Mouse (Mus musculus) hindlimb bud, embryonic 11.5 days (tissue): Measurements from ENCODE around the gene Pik3r1.

Experiments used
- DNase-seq: peaks from one replicate; pipeline ENCODE4 v3.0.0-alpha.2; 2012; ENCODE audit warnings: low read depth, low spot score; ENCODE audit errors: extremely low spot score

The Pik3r1 gene

GRCm38 (mm10) chr13:101739732-101740381, 28.2 kb downstream of the Pik3r1 start:
- no peak for DNase-seq

- DNase-seq, result no peak
Observed at GRCm38 (mm10) chr13:101738769-101739168, 29.2 kb downstream of the Pik3r1 start.

- no peak for DNase-seq
Observed at GRCm38 (mm10) chr13:101736521-101737387, 31.3 kb downstream of the Pik3r1 start.

GRCm38 (mm10) chr13:101735364-101736120, 32.5 kb downstream of the Pik3r1 start:
- DNase-seq, result no peak

GRCm38 (mm10) chr13:101734227-101734626, 33.8 kb downstream of the Pik3r1 start:
- no peak for DNase-seq

- no peak for DNase-seq
Observed at GRCm38 (mm10) chr13:101732675-101733074, 35.3 kb downstream of the Pik3r1 start.

GRCm38 (mm10) chr13:101731777-101732176, 36.2 kb downstream of the Pik3r1 start:
- DNase-seq, result no peak

GRCm38 (mm10) chr13:101730351-101730750, 37.7 kb downstream of the Pik3r1 start:
- DNase-seq, result no peak

- no peak for DNase-seq
Observed at GRCm38 (mm10) chr13:101729248-101730055, 38.6 kb downstream of the Pik3r1 start.

- no peak for DNase-seq
Observed at GRCm38 (mm10) chr13:101728816-101729215, 39.2 kb downstream of the Pik3r1 start.

- DNase-seq, result no peak
Observed at GRCm38 (mm10) chr13:101728300-101728699, 39.7 kb downstream of the Pik3r1 start.

- DNase-seq, result no peak
Observed at GRCm38 (mm10) chr13:101727837-101728236, 40.2 kb downstream of the Pik3r1 start.

GRCm38 (mm10) chr13:101726922-101727321, 41.1 kb downstream of the Pik3r1 start:
- no peak for DNase-seq

GRCm38 (mm10) chr13:101721901-101722595, 46.0 kb downstream of the Pik3r1 start:
- DNase-seq, result no peak

GRCm38 (mm10) chr13:101721154-101721553, 46.9 kb downstream of the Pik3r1 start:
- DNase-seq, result no peak

GRCm38 (mm10) chr13:101719312-101719870, 48.6 kb downstream of the Pik3r1 start:
- DNase-seq, result peak; percentile 98

- DNase-seq, result no peak
Observed at GRCm38 (mm10) chr13:101718744-101719143, 49.3 kb downstream of the Pik3r1 start.

GRCm38 (mm10) chr13:101717836-101718235, 50.2 kb downstream of the Pik3r1 start:
- no peak for DNase-seq

- DNase-seq, result no peak
Observed at GRCm38 (mm10) chr13:101713429-101714088, 54.5 kb downstream of the Pik3r1 start.
